Mouse (Mus musculus) Muller cell, postnatal 12 days (primary cell): ENCODE results near the gene Map2.

Experiments
- DNase-seq: peaks from one replicate; pipeline ENCODE4 v3.0.0-alpha.2; 2015; ENCODE audit errors: inconsistent ontology term

The Map2 gene

GRCm38 (mm10) chr1:66196716-66197115, 21.6 kb downstream of the Map2 start:
- no peak for DNase-seq

GRCm38 (mm10) chr1:66205517-66205916, 30.4 kb downstream of the Map2 start:
- DNase-seq, result no peak

- DNase-seq, result peak; percentile 16
These were observed 31.8 kb downstream of the Map2 start for GRCm38 (mm10) chr1:66206904-66207303.

DNA sequence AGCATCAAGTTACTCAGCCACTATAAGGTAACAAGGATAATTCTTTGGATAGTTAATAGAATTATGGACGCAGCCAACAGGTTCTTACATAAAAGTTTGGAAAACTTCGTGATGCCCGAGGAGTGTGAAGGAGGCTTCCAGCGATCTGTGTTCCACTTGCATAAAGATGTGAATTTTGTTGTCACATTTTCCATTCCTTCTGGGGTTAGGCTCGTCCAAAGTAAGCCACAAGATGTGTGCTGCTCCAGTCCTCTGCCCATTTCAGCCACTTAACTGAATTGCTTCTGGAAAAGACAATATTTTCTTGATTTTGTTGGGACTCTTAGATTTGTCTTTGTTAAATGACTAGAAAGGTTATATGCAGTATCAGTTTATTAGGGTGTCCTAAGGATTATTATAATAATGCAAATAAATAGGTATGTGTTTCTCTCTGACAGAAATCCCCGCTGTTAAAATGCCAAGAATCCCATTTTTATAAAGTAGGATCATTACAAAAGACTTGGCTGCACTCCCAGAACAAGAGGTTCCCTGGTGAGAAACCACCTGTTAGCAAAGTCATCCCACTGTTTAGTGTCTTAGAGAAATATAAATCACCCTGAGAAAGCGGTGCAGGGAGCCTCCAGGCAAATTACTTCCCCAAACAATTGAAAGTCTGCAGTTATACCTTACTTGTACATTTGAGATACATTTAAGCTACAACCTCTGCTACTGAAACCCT, 36.2 kb downstream of the Map2 start:
- peak; percentile 60 for DNase-seq

- peak; percentile 42 for DNase-seq
These were observed 46.4 kb downstream of the Map2 start for GRCm38 (mm10) chr1:66221497-66221896.

GRCm38 (mm10) chr1:66223331-66223730, 48.3 kb downstream of the Map2 start:
- peak; percentile 10 for DNase-seq

DNA sequence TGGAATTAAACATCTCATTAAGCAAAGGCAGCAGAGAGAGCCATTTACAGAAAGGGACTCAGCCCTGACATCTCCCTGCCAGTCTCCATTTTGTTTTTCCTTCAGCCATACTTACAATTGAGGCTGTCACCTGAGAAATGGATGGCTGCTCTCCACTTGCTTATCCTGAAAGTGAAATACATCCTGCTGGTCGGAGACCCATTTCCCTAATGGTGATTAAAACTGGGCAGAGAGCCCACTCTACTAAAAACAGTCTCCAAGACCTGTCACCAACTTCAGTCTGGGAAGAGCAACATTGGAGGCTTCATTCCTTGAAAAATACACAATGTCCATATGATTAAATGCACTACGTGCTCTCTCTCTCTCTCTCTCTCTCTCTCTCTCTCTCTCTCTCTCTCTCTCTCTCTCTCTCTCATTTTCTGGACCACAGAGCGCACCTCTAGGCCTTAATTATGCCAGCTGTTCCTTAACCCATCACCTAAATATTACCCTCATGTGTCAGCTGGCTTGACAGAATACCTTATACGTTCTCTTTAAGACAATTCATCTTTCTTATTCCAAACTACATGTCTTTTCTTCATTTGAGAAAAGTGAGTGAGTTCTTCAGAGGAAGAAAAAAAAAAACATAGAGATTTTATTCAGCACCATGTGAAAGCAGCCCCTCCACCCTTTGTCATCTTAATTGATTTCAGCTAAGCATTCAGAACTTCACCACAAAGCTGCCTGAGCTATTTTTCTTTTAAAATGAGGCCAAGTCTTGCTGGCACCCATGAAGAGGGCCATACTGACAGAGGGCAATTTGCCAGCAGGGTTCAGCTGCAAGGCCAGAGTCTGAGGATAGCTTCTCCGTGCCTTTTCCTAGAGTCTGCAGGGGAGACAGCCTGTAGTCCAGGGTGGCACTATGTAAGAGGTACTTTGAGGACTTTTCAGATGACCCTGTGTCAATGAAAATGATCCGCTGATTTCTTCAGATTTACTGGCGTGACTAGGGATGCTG, 51.6 kb downstream of the Map2 start:
- DNase-seq, result peak; percentile 85

- DNase-seq, result peak; percentile 76
These were observed 53.1 kb downstream of the Map2 start for GRCm38 (mm10) chr1:66228205-66228604.

- no peak for DNase-seq
These were observed 55.3 kb downstream of the Map2 start for GRCm38 (mm10) chr1:66230345-66230744.

DNA sequence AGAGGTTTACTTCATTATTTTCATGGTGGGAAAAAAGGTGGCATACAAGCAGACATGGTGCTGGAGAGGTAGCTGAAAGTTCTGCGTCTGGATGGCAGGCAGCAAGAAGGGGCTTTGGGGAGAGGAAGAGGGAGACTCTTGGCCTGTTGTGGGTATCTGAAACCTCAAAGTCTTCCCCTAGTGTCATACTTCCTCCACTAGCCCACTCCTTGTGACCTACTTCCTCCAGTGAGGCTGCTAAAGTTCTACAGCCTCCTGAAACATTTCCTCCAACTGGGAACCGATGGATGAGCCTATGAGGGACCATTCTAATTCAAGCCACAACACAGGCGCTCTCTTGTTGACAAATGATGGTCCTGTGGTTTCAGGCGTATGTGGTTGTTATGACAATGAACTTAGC, 56.9 kb downstream of the Map2 start:
- DNase-seq, result no peak

DNA sequence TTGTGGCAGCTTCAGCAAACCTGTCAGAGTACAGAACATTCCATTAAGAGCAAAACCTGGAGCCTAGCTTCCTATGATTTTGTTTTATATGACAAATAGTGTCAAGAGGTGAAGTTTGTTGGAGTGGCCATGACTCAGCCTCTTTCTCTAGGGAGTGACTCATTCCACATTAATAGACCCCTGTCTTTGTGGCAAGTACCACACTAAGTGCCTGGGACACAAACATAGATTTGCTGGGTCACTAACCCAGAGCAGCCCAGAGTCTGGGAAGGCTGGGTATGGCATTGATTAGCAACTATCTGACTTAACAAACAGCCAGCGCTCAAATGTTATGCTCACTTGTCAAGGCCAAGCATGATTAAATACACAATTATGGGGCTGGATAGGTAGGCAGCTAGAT, 69.8 kb downstream of the Map2 start:
- peak; percentile 87 for DNase-seq

- peak; percentile 79 for DNase-seq
These were observed 76.7 kb downstream of the Map2 start for GRCm38 (mm10) chr1:66251649-66252332.

- DNase-seq, result no peak
These were observed 77.3 kb downstream of the Map2 start for GRCm38 (mm10) chr1:66252333-66252724.

- DNase-seq, result no peak
These were observed 88.1 kb downstream of the Map2 start for GRCm38 (mm10) chr1:66263220-66263619.

GRCm38 (mm10) chr1:66266231-66266924, 91.3 kb downstream of the Map2 start:
- no peak for DNase-seq

GRCm38 (mm10) chr1:66277663-66278062, 102.6 kb downstream of the Map2 start:
- DNase-seq, result no peak

DNA sequence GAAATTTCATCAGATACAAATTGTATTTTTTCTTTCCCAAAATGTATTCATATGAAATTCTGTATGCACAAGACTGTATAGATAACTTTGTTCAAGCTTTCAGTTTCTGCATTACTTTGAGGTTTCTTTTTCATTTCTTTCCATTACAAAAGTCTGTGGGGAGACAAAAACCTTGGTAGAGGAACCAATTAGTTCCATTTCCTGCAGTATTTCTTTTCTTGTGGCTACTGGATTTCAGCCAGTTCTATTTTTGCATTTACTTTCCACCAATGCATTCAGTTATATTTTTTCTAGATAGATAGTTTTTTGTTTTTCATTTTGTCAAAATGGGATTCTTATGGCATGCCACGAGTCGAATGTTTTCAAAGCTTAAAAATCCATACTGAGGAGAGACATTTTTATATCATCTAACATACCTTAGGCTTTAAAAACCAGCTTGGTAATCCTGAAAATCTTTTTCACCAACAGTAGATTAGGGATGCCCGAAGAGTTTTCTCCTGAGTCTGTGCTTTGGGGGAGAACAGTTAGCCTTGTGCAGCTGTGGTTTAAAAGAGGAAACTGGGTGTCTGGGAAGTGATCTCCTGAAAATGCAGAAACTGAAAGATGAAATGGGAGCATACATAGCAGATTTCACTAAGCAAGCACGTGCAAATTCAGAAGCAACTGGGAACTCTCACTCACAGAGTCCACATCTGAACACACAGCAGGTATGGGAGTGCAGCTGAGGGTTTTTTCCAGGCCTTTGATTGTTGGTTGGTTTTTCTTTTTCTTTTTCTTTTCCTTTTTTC, 104.3 kb downstream of the Map2 start:
- no peak for DNase-seq

DNA sequence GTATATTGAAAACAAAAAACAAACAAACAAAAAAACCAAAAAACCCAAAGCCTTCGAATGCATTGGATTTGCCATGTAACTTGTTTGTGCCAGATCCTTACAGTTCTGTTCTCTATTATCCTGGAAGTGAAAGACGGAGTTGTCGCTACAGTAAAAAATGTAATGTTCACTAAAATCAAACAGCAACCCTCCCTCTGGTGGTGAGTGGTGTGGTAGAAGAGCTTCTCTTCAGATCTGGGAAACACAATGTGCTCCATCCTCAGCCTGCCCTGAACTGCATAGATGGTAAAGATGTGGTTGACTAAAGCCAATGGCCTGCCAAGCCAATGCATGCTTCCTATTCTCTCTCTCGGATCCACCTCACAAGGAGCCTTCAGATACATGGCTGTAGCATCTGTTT, 105.1 kb downstream of the Map2 start:
- no peak for DNase-seq

- no peak for DNase-seq
These were observed 107.4 kb downstream of the Map2 start for GRCm38 (mm10) chr1:66282447-66282846.

DNA sequence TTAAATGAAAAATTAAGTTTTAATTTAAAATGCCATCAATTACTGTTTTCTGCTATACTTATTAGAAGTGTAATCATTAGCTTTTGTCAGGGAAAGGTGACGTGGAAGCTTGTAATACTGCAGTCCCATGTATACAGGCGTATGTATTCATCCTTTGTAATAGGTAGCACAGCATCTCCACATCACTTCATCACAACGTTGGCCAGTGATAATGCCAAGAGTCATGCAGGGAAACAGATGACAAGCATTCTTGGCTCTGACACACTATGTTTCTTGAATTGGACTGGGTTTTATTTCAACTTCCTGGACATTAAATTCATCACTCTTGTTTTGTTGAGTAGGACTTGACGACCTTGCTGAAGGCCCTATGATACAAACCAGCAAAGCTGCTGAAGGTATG, 113.9 kb downstream of the Map2 start:
- DNase-seq, result no peak
